Mouse (Mus musculus): ENCODE measurements around the gene Btbd9. TPM values are rescaled to one million over a fixed set of nuclear protein-coding genes. Genes with fewer than 3 reads are reported as not detected.

The Btbd9 gene
- polyA plus RNA-seq, 1 experiment: 21.3 TPM

DNA sequence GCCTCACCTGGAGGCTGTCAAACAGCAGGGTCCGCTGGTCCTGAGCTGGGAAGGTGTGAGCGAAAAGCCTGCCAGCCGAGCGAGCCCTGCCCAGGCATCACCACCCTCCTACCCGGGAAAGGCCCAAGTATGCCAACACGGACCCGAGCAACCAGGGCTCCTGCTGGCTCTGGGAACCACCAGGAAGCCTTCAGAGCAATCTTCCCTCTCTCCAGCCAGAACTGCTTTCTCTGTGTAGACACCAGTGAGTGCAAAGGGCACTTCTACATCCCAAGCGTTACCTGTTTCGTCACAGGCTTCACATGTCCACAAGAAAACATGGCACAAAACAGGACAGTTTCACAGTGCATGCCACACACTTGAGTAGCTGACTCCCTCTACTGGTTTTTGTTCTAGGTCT is 63.3 kb downstream of the Btbd9 start:
- TF ChIP-seq E2F4 (IDR thresholded peaks at IDR 0.05; ENCODE audit: insufficient read depth) (no peak), CEBPB (IDR thresholded peaks at IDR 0.05; ENCODE audit: insufficient read depth, poor library complexity, severe bottlenecking) (no peak), MYOD1 (IDR thresholded peaks at IDR 0.05; ENCODE audit: control insufficient read depth in 1 of 3, insufficient read length in 2 of 3, low read depth in 2 of 3) (no peak), USF1 (IDR thresholded peaks at IDR 0.05; ENCODE audit: low read depth) (no peak), POLR2AphosphoS2 (IDR thresholded peaks at IDR 0.05; ENCODE audit: insufficient read length, low read depth) (no peak)
- H3K4me2 ChIP-seq (ENCODE audit: low read depth): no peak overlapping the region
- no peaks in the 10 kb centered on the region for H3K27me3 ChIP-seq (ENCODE audit: control insufficient read depth, insufficient read depth, insufficient read length)
- H3K4me3 ChIP-seq: no peak overlapping the region
- no peaks in the 10 kb centered on the region for H3K79me2 ChIP-seq (ENCODE audit: control insufficient read depth, insufficient read depth)
- no peak overlapping the region for H3ac ChIP-seq (ENCODE audit: control insufficient read depth, insufficient read length)
- peaks cover 6% of the 10 kb centered on the region for H3K36me3 ChIP-seq (ENCODE audit: control insufficient read depth, insufficient read depth)

DNA sequence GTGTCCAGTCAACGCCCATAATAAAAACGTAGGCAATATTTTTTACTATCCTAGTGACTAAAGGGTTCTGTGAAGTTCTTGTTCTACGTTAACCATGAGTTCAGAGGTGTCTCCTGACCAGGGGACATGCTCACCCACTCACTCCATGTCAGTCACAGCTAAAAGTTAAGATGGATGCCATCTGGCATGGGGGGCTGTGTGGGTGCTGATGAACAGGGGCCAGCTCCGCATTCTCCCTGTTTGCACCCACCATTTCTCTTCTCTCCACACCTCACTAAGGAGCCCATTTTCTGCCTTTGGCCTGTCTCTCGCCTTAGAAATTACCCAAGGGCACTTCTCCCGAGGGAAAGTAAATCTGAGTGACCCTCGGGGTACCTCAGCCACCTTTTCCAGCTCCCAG is 63.8 kb downstream of the Btbd9 start:
- Histone ChIP-seq H3K36me3 (ENCODE audit: control insufficient read depth, insufficient read depth) (peaks cover 6% of the 10 kb centered on the region), H3K4me3 (no peak overlapping the region), H3K27me3 (ENCODE audit: control insufficient read depth, insufficient read depth, insufficient read length) (no peaks in the 10 kb centered on the region), H3K79me2 (ENCODE audit: control insufficient read depth, insufficient read depth) (no peaks in the 10 kb centered on the region), H3ac (ENCODE audit: control insufficient read depth, insufficient read length) (no peak overlapping the region), H3K4me2 (ENCODE audit: low read depth) (no peak overlapping the region)
- TF ChIP-seq MYOD1 (IDR thresholded peaks at IDR 0.05; ENCODE audit: control insufficient read depth in 1 of 3, insufficient read length in 2 of 3, low read depth in 2 of 3) (no peak), POLR2A (IDR thresholded peaks at IDR 0.05; ENCODE audit: insufficient read length, low read depth) (no peak), MYOG (IDR thresholded peaks at IDR 0.05; ENCODE audit: control insufficient read depth in 1 of 3, insufficient read depth in 1 of 3, insufficient read length in 2 of 3, low read depth in 2 of 3) (no peak), POLR2AphosphoS2 (IDR thresholded peaks at IDR 0.05; ENCODE audit: insufficient read length, low read depth) (no peak), TCF12 (IDR thresholded peaks at IDR 0.05; ENCODE audit: insufficient read depth, poor library complexity, severe bottlenecking) (no peak), USF1 (IDR thresholded peaks at IDR 0.05; ENCODE audit: low read depth) (no peak), MAX (IDR thresholded peaks at IDR 0.05; ENCODE audit: low read depth) (no peak), CEBPB (IDR thresholded peaks at IDR 0.05; ENCODE audit: insufficient read depth, poor library complexity, severe bottlenecking) (no peak), REST (IDR thresholded peaks at IDR 0.05; ENCODE audit: insufficient read depth, insufficient read length) (no peak)

DNA sequence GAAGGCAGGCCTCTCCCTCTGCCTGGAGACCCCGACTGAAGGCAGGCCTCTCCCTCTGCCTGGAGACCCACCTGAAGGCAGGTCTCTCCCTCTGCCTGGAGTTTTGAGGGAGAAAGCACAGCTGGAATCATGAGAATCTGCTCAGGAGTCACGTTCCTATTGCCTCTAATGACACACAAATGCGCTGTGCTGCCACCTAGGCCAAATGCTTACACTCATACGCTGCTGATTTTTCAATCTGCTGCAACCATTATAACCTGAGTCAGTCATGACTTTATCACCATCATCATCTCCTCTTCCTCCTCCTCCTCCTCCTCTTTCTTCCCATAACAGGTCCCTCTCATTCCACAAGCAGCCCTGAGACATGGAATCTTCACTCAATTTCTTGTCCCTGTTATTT is 64.3 kb downstream of the Btbd9 start:
- Histone ChIP-seq H3K4me2 (ENCODE audit: low read depth) (no peak overlapping the region), H3K4me3 (no peak overlapping the region), H3K27me3 (ENCODE audit: control insufficient read depth, insufficient read depth, insufficient read length) (no peaks in the 10 kb centered on the region), H3K36me3 (ENCODE audit: control insufficient read depth, insufficient read depth) (peaks cover 6% of the 10 kb centered on the region), H3ac (ENCODE audit: control insufficient read depth, insufficient read length) (no peak overlapping the region), H3K79me2 (ENCODE audit: control insufficient read depth, insufficient read depth) (no peaks in the 10 kb centered on the region)
- TF ChIP-seq REST (IDR thresholded peaks at IDR 0.05; ENCODE audit: insufficient read depth, insufficient read length) (no peak), MYOG (IDR thresholded peaks at IDR 0.05; ENCODE audit: control insufficient read depth in 1 of 3, insufficient read depth in 1 of 3, insufficient read length in 2 of 3, low read depth in 2 of 3) (no peak), MYOD1 (IDR thresholded peaks at IDR 0.05; ENCODE audit: control insufficient read depth in 1 of 3, insufficient read length in 2 of 3, low read depth in 2 of 3) (no peak), MAX (IDR thresholded peaks at IDR 0.05; ENCODE audit: low read depth) (no peak), TCF3 (IDR thresholded peaks at IDR 0.05; ENCODE audit: insufficient read length, low read depth) (no peak), E2F4 (IDR thresholded peaks at IDR 0.05; ENCODE audit: insufficient read depth) (no peak), TCF12 (IDR thresholded peaks at IDR 0.05; ENCODE audit: insufficient read depth, poor library complexity, severe bottlenecking) (no peak), USF1 (IDR thresholded peaks at IDR 0.05; ENCODE audit: low read depth) (no peak), POLR2AphosphoS2 (IDR thresholded peaks at IDR 0.05; ENCODE audit: insufficient read length, low read depth) (no peak), SRF (IDR thresholded peaks at IDR 0.05; ENCODE audit: control insufficient read depth, insufficient read length, low read depth) (no peak), CEBPB (IDR thresholded peaks at IDR 0.05; ENCODE audit: insufficient read depth, poor library complexity, severe bottlenecking) (no peak), POLR2A (IDR thresholded peaks at IDR 0.05; ENCODE audit: insufficient read length, low read depth) (no peak)

DNA sequence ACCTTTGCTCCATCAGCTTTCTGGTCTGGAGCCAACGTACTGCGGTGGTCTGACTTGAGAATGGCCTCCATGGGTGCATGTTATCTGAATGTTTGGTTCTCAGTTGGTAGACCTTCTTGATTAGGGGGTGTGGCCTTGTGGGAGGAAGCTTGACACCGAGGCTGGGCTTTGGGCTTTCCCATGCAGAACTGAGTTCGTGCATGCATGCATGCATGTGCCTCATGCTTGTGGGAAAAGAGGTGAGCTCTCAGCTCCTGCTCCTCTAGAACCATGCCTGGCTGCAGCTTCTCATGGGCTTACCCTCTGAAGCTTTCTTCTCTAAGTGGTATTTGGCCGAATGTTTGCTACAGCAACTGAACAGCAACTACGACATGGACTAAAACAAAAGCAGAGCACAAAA is 64.9 kb downstream of the Btbd9 start:
- Histone ChIP-seq H3K79me2 (ENCODE audit: control insufficient read depth, insufficient read depth) (no peaks in the 10 kb centered on the region), H3ac (ENCODE audit: control insufficient read depth, insufficient read length) (no peak overlapping the region), H3K36me3 (ENCODE audit: control insufficient read depth, insufficient read depth) (peaks cover 6% of the 10 kb centered on the region), H3K4me3 (no peak overlapping the region), H3K27me3 (ENCODE audit: control insufficient read depth, insufficient read depth, insufficient read length) (no peaks in the 10 kb centered on the region), H3K4me2 (ENCODE audit: low read depth) (no peak overlapping the region)
- no peak for TF ChIP-seq TCF12 (IDR thresholded peaks at IDR 0.05; ENCODE audit: insufficient read depth, poor library complexity, severe bottlenecking)
- TF ChIP-seq CEBPB (IDR thresholded peaks at IDR 0.05; ENCODE audit: insufficient read depth, poor library complexity, severe bottlenecking): no peak
- no peak for TF ChIP-seq POLR2AphosphoS2 (IDR thresholded peaks at IDR 0.05; ENCODE audit: insufficient read length, low read depth)

DNA sequence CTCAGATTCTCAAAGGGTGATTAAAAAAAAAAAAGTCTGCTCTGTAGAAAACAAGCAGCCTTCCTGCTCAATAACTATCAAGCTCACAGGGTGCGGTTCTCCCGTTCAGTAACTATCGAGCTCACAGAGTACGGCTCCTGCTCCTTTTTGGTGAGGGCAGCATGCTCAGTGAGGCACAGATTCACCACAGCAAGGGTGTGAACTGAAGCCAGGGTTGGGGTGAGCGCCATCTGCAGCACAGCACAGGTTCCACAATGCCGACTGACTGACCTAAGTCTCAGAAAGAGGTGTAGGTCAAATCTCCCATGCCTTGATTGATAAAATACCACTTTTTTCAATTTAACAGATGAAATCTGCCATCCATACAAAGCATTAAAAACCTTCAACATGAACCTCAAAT is 66.1 kb downstream of the Btbd9 start:
- Histone ChIP-seq H3K36me3 (ENCODE audit: control insufficient read depth, insufficient read depth) (no peaks in the 10 kb centered on the region), H3ac (ENCODE audit: control insufficient read depth, insufficient read length) (no peak overlapping the region), H3K4me3 (no peak overlapping the region), H3K4me2 (ENCODE audit: low read depth) (no peak overlapping the region), H3K27me3 (ENCODE audit: control insufficient read depth, insufficient read depth, insufficient read length) (no peaks in the 10 kb centered on the region), H3K79me2 (ENCODE audit: control insufficient read depth, insufficient read depth) (no peaks in the 10 kb centered on the region)
- TF ChIP-seq TCF3 (IDR thresholded peaks at IDR 0.05; ENCODE audit: insufficient read length, low read depth): no peak
- no peak for TF ChIP-seq MYOG (IDR thresholded peaks at IDR 0.05; ENCODE audit: control insufficient read depth in 1 of 3, insufficient read depth in 1 of 3, insufficient read length in 2 of 3, low read depth in 2 of 3)
- no peak for TF ChIP-seq USF1 (IDR thresholded peaks at IDR 0.05; ENCODE audit: low read depth)
- no peak for TF ChIP-seq SRF (IDR thresholded peaks at IDR 0.05; ENCODE audit: control insufficient read depth, insufficient read length, low read depth)
- TF ChIP-seq MAX (IDR thresholded peaks at IDR 0.05; ENCODE audit: low read depth): no peak
- no peak for TF ChIP-seq REST (IDR thresholded peaks at IDR 0.05; ENCODE audit: insufficient read depth, insufficient read length)
- TF ChIP-seq POLR2AphosphoS2 (IDR thresholded peaks at IDR 0.05; ENCODE audit: insufficient read length, low read depth): no peak
- TF ChIP-seq TCF12 (IDR thresholded peaks at IDR 0.05; ENCODE audit: insufficient read depth, poor library complexity, severe bottlenecking): no peak
- no peak for TF ChIP-seq MYOD1 (IDR thresholded peaks at IDR 0.05; ENCODE audit: control insufficient read depth in 1 of 3, insufficient read length in 2 of 3, low read depth in 2 of 3)
- no peak for TF ChIP-seq POLR2A (IDR thresholded peaks at IDR 0.05; ENCODE audit: insufficient read length, low read depth)
- TF ChIP-seq E2F4 (IDR thresholded peaks at IDR 0.05; ENCODE audit: insufficient read depth): no peak
- no peak for TF ChIP-seq CEBPB (IDR thresholded peaks at IDR 0.05; ENCODE audit: insufficient read depth, poor library complexity, severe bottlenecking)
